Mouse (Mus musculus) thymus, postnatal 25 days (tissue): Measurements from ENCODE around the gene Aldh5a1.

Experiments used
- DNase-seq: peaks from one replicate; pipeline ENCODE4 v3.0.0; 2022

The Aldh5a1 gene

DNA sequence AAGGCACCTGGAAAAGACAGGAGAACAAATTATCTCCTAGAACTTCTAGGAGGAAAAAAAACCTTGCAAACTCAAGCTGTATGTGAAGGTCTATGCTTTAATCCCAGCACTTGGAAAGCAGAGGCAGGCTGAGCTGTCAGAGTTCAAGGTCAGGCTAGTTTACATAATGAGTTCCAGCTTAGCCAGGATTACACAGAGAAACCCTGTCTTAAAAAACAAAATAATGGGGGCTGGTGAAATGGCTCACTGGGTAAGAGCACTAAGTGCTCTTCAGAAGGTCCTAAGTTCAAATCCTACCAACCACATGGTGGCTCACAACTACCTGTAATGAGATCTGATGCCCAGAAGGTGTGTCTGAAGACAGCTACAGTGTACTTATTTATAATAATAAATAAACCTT lies 6.9 kb downstream of the Aldh5a1 start:
- no peak for DNase-seq

DNA sequence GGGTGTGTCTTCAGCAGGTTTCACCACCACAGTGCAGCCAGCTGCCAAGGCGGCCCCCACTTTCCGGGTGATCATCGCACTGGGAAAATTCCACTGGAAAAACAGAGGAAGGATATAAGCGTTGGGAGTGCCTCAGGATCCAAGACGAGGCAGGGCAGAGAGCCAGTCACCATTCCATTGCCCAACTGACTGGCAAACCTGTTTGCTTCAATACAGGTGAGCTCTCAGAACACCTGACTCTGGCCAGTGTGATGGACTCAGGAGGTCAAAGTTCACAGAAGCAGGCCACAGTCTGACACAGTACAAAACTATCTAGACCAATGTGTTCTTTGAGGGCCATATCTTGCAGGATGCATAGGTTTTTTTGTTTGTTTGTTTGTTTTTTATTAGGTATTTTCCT lies 13.5 kb downstream of the Aldh5a1 start:
- no peak for DNase-seq

DNA sequence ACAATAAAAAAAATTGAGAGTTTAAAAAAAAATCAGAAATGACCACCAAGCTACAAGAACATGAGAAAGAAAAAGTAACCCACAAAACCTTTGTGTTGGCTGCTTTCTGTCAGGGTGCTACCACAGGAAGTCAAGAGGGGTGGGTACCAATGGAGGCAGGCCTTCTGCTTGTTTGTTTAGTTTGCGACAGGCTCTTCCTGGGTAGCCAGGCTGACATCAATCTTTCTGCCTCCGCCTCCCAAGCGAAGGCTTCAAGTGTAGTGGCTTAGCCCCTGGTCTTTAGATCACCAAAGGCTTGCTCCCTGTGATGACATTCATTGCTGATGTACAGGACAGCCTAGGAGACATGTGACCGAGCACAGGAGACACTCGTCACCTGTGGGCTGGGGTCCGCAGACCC lies 16.2 kb downstream of the Aldh5a1 start:
- DNase-seq: peak; percentile 37

DNA sequence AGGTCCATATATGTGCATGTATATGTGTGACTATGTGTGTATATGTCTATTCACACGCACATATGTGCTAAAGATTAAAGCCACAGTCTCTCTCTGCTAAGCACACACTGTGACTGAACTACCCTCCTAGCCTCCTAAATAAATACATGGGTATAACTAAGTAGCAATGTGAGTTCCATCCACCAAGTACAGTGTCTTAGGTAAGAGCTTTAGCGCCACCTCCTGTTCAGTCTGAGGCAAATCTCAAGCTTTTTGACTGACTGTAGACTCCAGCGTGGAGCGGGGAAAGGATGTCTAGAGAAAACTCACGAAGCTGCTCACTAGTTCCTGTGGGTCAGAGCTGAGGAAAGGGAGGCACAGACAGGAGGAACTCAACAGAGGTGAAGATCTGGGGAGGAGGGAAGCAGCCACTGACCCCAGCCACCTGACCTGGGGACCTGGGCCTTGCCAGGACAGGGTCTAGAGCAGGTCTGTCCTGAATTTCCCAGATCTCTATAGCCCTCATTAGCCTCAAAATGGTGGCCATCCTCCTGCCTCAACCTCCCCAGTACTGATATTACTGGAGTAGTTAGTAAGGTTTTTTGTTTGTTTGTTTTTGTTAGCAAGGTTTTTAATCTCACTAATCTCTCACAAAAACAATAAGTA lies 17.0 kb downstream of the Aldh5a1 start:
- peak; percentile 65 for DNase-seq

DNA sequence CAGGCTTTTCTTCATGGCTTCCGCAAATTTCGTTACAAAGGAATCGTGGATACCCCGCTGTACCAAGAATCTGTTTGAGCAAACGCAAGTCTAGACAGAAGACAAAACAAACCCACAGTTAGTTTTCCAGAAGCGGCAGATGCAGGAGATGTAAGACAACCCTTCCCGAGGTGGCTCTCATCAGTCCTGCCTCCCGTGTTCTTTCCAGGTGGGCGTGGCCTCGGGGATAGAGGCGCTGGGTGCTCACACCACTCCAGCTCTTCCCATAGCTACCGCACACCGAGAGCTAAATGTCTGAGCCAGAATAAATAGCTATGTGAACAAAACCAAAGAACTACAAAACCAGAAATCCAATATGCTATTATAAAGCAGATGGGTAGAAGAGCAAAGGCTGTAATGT lies 21.6 kb downstream of the Aldh5a1 start:
- DNase-seq: no peak

DNA sequence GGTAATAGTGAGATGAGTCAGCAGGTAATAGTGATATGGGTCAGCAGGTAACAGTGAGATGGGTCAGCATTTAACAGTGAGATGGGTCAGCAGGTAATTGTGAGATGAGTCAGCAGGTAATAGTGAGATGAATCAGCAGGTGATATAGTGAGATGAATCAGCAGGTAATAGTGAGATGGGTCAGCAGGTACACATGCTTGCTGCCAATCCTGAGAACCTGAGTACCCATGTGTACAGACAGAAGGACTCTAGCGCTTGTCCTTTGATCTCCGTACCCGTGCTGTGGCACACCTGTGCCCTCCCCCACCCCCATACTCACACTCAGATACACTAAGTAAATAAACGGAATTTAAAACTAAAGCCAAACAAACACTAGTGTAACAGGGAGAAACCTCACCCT lies 22.5 kb downstream of the Aldh5a1 start:
- no peak for DNase-seq

DNA sequence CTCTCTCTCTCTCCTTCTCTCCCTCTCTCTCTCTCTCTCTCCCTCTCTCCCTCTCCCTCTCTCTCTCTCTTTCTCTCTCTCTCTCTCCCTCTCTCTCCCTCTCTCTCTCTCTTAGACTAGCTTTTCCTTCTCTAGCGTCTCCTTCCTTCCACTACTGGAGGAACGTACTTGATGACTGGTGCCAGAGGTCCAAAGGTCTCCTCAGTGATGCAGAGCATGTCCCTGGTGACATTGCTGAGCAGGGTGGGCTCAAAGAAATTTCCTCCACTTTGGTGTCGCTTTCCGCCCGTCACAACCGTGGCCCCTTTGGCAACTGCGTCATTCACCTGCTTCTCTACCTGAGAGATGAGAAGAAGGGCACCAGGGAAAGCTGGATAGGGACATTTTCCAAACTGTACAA lies 23.9 kb downstream of the Aldh5a1 start:
- no peak for DNase-seq

DNA sequence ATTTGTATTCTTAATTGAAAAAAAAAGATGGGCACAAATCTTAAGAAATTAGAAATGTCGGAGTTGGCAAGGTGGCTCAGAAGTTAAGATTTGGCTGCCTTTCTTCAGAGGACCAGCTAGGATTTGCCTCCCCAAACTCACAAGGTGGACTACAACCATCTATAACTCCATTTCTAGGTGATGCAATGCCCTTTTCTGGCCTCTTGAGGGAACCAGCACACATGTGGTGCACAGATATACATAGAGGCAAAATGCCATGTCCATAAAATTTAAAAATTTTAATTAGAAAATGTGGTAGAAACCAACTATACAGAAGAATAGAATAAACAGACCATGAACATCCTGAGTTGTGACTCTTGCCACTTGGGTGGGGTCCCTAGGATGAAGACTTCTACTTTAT lies 28.3 kb downstream of the Aldh5a1 start:
- DNase-seq: no peak

DNA sequence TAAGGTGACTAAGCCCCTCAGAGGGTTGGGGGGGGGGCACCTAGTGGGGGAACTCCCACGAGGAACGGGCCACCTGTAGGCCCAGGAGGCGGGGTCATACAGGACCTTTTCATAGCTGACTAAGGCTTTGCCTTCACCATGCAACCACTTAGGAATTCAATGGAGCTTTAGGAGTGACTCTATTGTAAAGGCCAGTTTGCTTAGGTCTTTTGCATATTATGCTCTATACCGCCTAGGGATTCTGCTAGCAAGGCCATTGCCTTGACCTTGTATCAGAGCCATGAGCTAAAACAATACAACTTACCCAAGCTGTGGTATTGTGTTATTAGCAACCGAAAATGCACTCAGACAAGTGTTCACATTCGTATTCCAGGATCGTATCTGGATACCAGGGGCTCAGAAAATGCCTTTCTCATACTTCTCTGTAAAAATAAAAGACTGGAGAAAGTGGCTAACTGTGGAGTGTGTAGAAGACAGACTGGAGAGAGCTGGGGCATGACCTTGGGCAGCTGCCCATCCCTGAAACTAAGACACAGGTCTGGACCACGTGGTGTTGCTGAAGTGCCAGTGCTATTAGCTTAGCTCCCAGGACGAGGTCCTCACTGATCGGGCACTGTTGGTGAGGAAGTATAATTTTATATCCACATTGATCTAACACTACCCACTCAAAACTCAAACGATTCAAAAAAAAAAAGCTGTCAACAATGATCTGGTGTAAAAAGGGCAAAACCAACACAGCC lies 30.5 kb downstream of the Aldh5a1 start:
- no peak for DNase-seq

DNA sequence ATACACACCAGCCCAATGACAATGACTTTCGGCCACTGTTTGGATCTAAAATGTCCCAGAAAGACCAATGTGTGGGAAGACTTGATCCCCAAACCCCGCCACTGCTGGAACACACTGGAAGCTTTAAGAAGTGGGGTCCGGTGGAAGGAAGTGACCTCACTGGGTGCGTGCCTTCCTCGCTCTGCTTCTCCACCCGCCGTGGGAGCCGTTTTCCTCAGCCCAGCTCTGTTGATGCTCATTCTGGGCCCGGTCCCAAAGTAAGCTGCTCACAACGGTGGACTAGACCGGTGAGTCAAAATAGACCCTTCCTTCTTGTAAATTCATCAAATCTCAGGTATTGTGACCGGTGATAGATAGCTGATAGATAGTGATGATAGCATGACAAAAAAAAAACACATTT lies 32.0 kb downstream of the Aldh5a1 start:
- no peak for DNase-seq

DNA sequence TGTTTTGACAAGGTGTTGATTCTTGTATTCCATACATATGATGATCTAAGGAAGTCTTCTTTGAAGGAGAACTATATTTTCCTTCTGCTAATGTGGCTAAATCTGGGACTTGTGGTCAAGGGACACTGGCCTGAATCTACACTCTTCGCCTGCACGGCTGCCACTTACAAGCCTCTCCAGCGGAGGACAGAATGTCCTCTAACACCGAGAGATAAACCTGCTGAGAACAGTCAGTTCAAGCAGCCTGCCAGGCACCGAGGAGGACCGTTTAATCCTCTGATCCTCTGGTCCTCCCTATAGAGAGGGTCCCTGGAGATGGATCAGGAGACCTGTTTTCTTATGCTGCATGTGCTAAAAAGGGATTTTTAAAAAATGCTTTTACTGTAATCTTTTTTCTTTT lies 34.0 kb downstream of the Aldh5a1 start:
- no peak for DNase-seq

DNA sequence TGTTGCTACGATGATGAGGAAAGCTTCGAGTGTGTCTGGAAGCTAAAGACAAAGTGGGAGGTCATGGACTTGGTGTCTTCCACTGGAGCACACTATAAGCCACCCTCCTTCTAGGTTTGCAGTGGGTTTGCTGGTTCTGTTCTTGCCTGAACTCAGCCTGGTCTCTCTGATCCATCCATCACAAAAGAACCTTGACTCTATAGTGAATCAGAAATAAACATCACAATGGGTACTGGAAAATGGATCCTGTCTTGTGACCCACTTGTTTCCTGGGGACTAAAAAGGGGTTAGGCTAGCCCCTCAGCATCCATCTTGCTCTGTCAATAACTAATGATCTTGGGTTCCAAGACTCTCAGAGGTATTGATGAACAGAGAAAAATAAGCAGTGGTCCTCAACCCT lies 35.5 kb downstream of the Aldh5a1 start:
- no peak for DNase-seq

DNA sequence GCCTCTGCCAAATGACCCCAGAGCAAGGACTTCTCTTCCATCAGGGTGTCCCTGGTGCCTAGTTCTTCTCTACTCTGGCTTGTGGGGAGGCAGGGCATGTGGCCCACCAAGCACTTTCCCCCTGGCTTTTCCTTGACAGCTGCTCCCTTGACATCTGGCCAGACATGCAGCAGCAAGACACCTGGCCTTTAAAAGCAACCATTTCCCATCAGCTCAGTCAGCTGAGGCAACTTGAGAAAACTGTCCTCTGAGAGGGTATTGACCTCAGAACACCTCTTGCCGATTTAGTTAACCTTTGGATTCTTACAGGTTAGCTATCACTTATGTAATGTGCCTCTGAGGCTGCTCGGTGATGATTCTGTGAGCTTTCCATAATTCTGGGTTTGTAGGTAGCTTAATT lies 43.6 kb downstream of the Aldh5a1 start:
- no peak for DNase-seq

DNA sequence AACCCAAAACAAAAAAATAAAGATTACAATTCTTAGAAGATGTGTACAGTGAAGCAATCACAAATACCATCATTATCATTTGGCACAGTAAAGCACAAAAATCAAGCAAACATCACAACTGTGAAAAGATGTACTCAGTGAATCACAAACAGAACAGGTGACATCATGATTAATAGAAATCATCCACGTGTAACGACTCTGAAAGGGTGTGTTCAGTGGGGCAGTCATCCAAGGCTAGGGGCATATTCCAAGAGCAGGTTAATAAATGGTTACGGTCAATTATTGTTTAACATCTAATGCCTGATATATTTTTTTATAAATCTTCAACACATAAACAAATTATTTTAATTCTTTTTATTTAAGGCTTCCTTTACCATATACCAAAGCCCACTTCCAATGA lies 44.9 kb downstream of the Aldh5a1 start:
- no peak for DNase-seq

DNA sequence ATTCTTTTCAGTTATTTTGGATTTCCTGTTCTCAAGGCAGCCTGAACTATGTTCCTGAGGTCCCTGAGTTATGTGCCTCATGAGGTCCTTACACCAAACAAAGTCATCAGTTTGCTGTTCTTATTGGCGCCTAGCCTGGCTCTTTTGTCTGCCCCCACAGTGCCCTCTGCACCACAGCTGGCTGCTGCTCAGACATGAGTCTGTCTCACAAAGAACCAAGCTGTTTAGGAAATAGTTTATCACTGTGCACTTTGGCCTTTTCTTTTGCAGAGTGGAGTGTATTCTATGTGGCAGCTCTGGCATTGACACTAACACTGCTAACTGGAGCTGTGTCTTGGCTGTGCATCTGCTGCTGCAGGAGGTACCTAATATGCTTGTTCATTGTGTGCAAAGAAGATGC lies 47.9 kb downstream of the Aldh5a1 start:
- DNase-seq: no peak

DNA sequence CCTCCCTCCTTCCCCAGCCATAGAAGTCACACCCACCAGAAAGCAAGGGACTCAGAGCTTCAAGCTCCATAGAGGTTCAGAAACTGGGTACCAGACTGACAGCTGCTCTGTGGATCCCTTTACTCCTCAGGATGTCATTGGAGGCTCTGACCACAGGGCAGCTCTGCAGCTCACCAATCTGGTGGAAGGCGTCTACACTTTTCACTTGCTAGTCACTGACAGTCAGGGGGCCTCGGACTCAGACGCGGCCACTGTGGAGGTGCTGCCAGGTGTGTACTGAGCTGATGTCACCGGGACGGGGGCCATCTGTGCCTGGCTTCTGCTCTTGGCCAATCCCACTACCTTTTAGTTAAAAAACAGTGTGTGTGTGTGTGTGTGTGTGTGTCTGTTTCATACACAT lies 55.0 kb downstream of the Aldh5a1 start:
- peak; percentile 20 for DNase-seq

DNA sequence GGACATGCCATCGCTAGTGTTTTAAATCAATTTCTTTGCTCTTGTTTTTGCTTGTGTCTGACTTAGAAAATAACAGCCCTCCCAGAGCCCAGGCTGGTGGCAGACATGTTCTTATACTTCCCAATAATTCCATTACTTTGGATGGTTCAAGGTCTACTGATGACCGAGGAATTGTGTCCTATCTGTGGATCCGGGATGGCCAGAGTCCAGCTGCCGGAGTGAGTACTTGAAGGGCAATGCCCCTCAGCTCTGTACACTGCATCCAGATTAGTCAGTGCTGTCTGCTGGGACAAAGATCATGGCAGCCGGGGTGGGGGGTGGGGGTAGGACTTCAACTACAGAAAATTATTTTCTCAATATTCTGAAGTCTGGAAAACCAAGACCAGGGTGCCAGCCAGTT lies 56.8 kb downstream of the Aldh5a1 start:
- DNase-seq: no peak

DNA sequence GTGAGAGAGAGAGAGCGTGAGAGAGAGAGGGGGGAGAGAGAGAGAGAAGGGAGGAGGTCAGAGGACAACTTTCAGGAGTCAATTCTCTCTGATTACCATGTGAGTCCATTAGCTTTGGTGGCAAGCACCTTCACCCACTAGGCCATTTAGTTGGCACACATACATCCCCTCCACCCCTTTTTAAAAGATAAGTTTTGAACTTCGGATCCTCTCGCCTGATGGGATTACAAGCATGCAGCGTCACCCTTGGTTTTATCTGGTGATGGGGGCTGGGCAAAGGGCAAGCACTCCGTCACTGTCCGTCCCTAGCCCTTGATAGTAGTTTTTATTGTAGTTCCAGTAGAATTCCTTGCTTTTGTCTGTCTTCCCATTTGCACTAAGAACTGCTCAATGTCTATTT lies 57.3 kb downstream of the Aldh5a1 start:
- DNase-seq: no peak

DNA sequence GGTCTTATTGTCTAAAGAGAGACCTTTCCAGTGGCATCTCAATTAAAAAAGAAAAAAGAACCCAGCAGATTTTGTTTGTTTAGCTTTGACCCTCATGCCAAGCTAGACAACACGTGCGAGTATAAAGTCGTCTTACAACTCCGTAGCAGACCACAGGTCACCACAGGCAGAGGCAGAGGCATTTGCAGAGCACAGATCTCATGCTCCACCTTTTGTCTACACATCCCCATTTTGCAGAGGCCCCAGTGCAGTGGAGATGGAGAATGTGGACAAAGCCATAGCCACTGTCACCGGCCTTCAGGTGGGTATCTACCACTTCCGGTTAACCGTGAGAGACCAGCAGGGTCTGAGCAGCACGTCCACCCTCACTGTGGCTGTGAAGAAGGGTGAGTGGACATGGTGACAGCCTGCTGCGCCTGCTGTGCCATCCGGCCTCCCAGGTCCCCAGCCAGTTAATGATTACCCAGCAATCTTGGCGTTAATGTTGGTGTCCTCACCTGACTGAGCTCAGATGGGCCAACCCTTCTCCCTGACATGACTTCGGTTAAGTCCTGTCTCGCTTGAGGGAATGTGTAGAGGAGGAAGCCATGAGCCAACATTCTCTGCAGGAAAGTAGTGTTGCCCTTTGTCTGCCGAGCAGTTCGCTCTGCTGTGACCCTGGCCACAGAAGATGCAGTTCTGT lies 58.0 kb downstream of the Aldh5a1 start:
- no peak for DNase-seq

DNA sequence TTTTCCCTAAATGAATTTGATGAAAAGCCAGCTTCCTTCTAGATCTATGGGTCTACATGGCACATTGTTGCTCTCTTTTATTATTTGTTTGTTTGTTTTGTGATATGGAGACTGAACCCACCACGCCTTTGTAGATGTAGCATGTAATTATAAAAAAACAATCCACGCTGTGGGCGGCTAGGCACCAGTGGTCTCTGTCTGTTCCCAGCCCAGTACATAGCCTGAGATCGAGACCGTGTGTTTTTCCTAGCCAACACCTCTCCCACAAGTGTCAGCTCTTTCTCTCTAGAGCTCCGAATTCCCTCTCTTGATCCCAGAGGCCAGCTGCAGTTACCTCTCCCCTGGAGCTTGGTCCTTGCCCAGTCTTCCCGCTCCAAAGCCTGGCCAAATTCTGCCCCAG lies 69.2 kb downstream of the Aldh5a1 start:
- no peak for DNase-seq

DNA sequence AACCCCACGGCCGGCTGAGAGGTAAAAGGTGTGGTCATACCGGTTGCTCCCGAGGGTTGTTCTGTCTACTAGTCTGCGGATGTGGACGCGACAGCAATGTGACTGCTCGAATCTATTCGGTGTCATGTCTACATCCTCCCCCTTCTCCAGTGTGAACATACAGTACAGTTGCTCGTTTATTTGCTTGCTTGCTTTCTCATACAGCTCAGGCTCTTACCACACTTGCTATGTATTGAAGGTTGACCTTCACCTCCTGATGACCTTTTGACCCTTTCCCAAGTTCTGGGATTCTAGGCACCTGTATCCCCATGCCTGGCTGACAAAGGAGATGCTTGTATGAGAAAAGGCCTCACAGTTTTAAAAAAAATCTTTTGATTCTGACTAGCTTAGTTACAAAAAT lies 69.7 kb downstream of the Aldh5a1 start:
- DNase-seq: no peak

DNA sequence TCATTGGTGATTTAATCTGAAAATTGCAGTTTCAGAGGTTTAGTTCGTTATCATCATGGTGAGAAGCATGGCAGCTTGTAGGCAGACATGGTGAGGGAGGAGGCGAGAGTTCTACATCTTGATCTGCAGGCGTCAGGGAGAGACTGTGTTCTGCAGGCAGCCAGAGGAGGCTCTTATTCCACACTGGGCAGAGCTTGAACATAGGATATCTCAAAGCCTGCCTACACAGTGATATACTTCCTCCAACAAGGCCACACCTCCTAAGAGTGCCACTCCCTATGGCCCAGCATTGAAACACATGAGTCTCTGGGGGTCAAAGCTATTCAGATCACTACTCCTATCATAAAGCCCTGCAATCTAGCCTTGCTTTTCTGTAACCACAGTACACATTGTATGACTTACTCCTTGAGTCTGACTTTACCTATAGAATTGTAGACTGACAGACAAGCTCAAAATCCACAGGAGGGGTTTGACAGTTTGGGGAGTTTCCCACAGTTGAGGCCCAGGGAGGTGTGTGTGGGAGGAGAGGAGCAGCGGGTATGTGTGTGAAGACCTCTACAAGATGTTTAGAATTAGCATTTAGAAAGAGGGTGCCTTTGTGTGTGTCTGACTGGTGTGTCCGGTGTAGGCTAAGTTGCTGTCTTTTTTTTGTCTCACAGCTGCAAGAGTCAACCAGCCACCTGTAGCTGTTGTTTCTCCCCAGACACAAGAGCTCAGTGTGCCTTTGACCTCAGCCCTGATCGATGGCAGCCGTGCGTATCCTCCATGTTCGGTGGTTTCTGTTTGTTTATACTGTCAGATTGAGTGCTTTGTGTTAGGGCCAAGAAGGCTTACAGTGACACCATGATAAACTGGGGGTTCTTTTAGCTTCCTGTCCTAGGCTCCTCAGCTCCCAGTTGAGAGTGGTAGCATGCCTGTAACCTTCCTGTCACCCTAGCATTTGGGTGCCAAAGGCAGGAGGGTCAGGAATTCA lies 70.7 kb downstream of the Aldh5a1 start:
- no peak for DNase-seq

DNA sequence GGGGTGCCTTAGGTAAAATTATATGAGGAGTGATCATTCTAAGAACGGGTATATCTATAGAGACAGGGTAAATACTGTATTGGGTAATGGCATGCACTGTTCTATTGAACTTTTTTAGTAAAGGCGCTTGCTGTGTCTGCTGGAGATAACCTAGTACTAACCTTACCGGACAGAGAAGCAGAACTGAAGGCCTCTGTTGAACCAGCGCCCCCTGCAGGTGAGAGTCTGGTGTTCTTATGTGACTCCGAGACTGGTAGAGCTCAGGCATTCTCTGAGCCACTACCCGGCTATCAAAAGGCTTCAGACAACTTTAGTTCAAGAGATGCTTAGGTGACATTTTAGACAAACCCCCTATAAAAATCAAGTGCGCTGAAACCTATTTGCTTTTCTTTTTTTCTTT lies 74.9 kb downstream of the Aldh5a1 start:
- DNase-seq: peak; percentile 72
